Mouse (Mus musculus): ENCODE results near the gene Ehd2.

The Ehd2 gene

GRCm38 (mm10) chr7:15967312-15967711, at the start of gene Ehd2:
TSS of gene Ehd2 (minus strand) at chr7:15967567.
- peak; percentile 74 for DNase-seq (ENCODE audit: low read depth)

- no peak for DNase-seq (ENCODE audit: low read depth)
These were observed 48.0 kb upstream of the Ehd2 start for GRCm38 (mm10) chr7:16015384-16015783.

- no peak for DNase-seq (ENCODE audit: low read depth)
These were observed 47.3 kb upstream of the Ehd2 start for GRCm38 (mm10) chr7:16014521-16015175.

GRCm38 (mm10) chr7:16013722-16014275, 46.4 kb upstream of the Ehd2 start:
- DNase-seq (ENCODE audit: low read depth), result no peak

GRCm38 (mm10) chr7:16012576-16013263, 45.4 kb upstream of the Ehd2 start:
- DNase-seq (ENCODE audit: low read depth), result peak; percentile 59

GRCm38 (mm10) chr7:16011418-16012085, 44.2 kb upstream of the Ehd2 start:
- peak; percentile 43 for DNase-seq (ENCODE audit: low read depth)

- DNase-seq (ENCODE audit: low read depth), result no peak
These were observed 43.3 kb upstream of the Ehd2 start for GRCm38 (mm10) chr7:16010649-16011048.

- DNase-seq (ENCODE audit: low read depth), result no peak
These were observed 42.3 kb upstream of the Ehd2 start for GRCm38 (mm10) chr7:16009636-16010035.

- peak; percentile 36 for DNase-seq (ENCODE audit: low read depth)
These were observed 37.7 kb upstream of the Ehd2 start for GRCm38 (mm10) chr7:16005020-16005419.

- DNase-seq (ENCODE audit: low read depth), result no peak
These were observed 37.0 kb upstream of the Ehd2 start for GRCm38 (mm10) chr7:16004177-16004856.

GRCm38 (mm10) chr7:16003032-16003431, 35.7 kb upstream of the Ehd2 start:
- no peak for DNase-seq (ENCODE audit: low read depth)

GRCm38 (mm10) chr7:16002171-16002570, 34.8 kb upstream of the Ehd2 start:
- peak; percentile 35 for DNase-seq (ENCODE audit: low read depth)

- DNase-seq (ENCODE audit: low read depth), result peak; percentile 73
These were observed 34.3 kb upstream of the Ehd2 start for GRCm38 (mm10) chr7:16001691-16002090.

- no peak for DNase-seq (ENCODE audit: low read depth)
These were observed 26.4 kb upstream of the Ehd2 start for GRCm38 (mm10) chr7:15993789-15994188.

GRCm38 (mm10) chr7:15993152-15993551, 25.8 kb upstream of the Ehd2 start:
- DNase-seq (ENCODE audit: low read depth), result no peak

GRCm38 (mm10) chr7:15991764-15992163, 24.4 kb upstream of the Ehd2 start:
- DNase-seq (ENCODE audit: low read depth), result no peak

- DNase-seq (ENCODE audit: low read depth), result no peak
These were observed 20.4 kb upstream of the Ehd2 start for GRCm38 (mm10) chr7:15987661-15988356.

- peak; percentile 81 for DNase-seq (ENCODE audit: low read depth)
These were observed 15.5 kb upstream of the Ehd2 start for GRCm38 (mm10) chr7:15982729-15983407.

GRCm38 (mm10) chr7:15981538-15981937, 14.2 kb upstream of the Ehd2 start:
- DNase-seq (ENCODE audit: low read depth), result no peak

- DNase-seq (ENCODE audit: low read depth), result no peak
These were observed 12.9 kb upstream of the Ehd2 start for GRCm38 (mm10) chr7:15980246-15980645.

- peak; percentile 62 for DNase-seq (ENCODE audit: low read depth)
These were observed 8.5 kb upstream of the Ehd2 start for GRCm38 (mm10) chr7:15975904-15976303.

All from naive thymus-derived CD4-positive, alpha-beta T cell, adult 2 months (primary cell).